Mouse (Mus musculus): ENCODE measurements at regions not wholly inside any gene's neighbourhood (a gene's known extent, or its start where the extent isn't known, plus 50 kb on each side); places are given as distances from the start of the nearest gene placed in this dataset.

- dilution Hi-C loops (cut with MboI; ENCODE audit: extremely low pct_ligation_motif_present, extremely low pct_unique_long_range_greater_than_20kb, low sequenced_read_pairs) (no loop called here), in situ Hi-C loops (cut with MboI; ENCODE audit: low pct_ligation_motif_present, low pct_unique_long_range_greater_than_20kb, low sequenced_read_pairs) (no loop called here)
- H3K9me3 ChIP-seq (replicated peaks; ENCODE audit: low read length): no peaks in the 10 kb centered on the region
- H3K27me3 ChIP-seq (replicated peaks): peaks cover 64% of the 10 kb centered on the region
- no peak overlapping the region for H3K4me3 ChIP-seq (replicated peaks in 1 of 3; ENCODE audit: low read depth in 2 of 3, low read length in 2 of 3, poor library complexity in 1 of 3)
- no peaks in the 10 kb centered on the region for H3K36me3 ChIP-seq (replicated peaks in 1 of 2; ENCODE audit: control insufficient read depth in 1 of 2, insufficient read depth in 1 of 2, low read length in 1 of 2)
- TF ChIP-seq MEF2A (IDR thresholded peaks at IDR 0.05; ENCODE audit: borderline replicate concordance, low read depth, low read length): no peak
- no peak for TF ChIP-seq USF1 (IDR thresholded peaks at IDR 0.05; ENCODE audit: low read depth, low read length)
- no peak for TF ChIP-seq NRF1 (IDR thresholded peaks at IDR 0.05; ENCODE audit: low read depth, low read length)
- no peak for TF ChIP-seq IRF4 (IDR thresholded peaks at IDR 0.05; ENCODE audit: low read depth, low read length)
- TF ChIP-seq MYC (IDR thresholded peaks at IDR 0.05; ENCODE audit: low read depth, low read length): no peak
- TF ChIP-seq ETS1 (conservative IDR thresholded peaks at IDR 0.05; ENCODE audit: low read depth, low read length): no peak
- no peak for TF ChIP-seq SMC3 (IDR thresholded peaks at IDR 0.05; ENCODE audit: low read depth, low read length)
- no peak for TF ChIP-seq MAFK (IDR thresholded peaks at IDR 0.05; ENCODE audit: insufficient replicate concordance, low read length)
- TF ChIP-seq USF2 (conservative IDR thresholded peaks at IDR 0.05; ENCODE audit: low read depth, low read length): no peak
- no peak for TF ChIP-seq RAD21 (IDR thresholded peaks at IDR 0.05; ENCODE audit: low read depth, low read length)
- no peak for TF ChIP-seq ZKSCAN1 (IDR thresholded peaks at IDR 0.05; ENCODE audit: borderline replicate concordance, low read depth, low read length)
- TF ChIP-seq JUN (IDR thresholded peaks at IDR 0.05; ENCODE audit: insufficient read depth, low read depth, low read length): no peak
- TF ChIP-seq CTCF (conservative IDR thresholded peaks at IDR 0.05 in 1 of 2, IDR thresholded peaks at IDR 0.05 in 1 of 2; ENCODE audit: low read depth in 2 of 2, low read length in 2 of 2): no peak
- no peak for TF ChIP-seq MAX (IDR thresholded peaks at IDR 0.05; ENCODE audit: low read length)
- no peak for TF ChIP-seq RCOR1 (conservative IDR thresholded peaks at IDR 0.05; ENCODE audit: low read depth, low read length)
- no peaks in the 10 kb centered on the region for H3K79me2 ChIP-seq (replicated peaks; ENCODE audit: control insufficient read depth, extremely low read depth, insufficient read depth, poor library complexity, severe bottlenecking)
- DNase-seq (ENCODE audit: extremely low read depth): no peak
- no peak overlapping the region for H3K27ac ChIP-seq (ENCODE audit: insufficient read depth, low read depth)
- no peak overlapping the region for H3K9ac ChIP-seq (ENCODE audit: insufficient read depth, low read depth)
- H3K4me2 ChIP-seq (ENCODE audit: insufficient read depth, low read depth, poor library complexity, severe bottlenecking): no peak overlapping the region
- no peaks in the 10 kb centered on the region for H3K4me1 ChIP-seq (ENCODE audit: control insufficient read depth in 1 of 2, insufficient read depth in 2 of 2)
Observed at GRCm38 (mm10) chr4:143042806-143043205, 170.0 kb downstream of the Prdm2 start.

- in situ Hi-C loops (cut with MboI; ENCODE audit: low pct_ligation_motif_present, low pct_unique_long_range_greater_than_20kb, low sequenced_read_pairs) (loop anchor here (10.0 kb wide), 1 partner anchor 206 kb away; no protein-coding TSS in a partner anchor), dilution Hi-C loops (cut with MboI; ENCODE audit: extremely low pct_ligation_motif_present, extremely low pct_unique_long_range_greater_than_20kb, low sequenced_read_pairs) (no loop called here)
- TF ChIP-seq ZKSCAN1 (IDR thresholded peaks at IDR 0.05; ENCODE audit: borderline replicate concordance, low read depth, low read length) (no peak), TCF12 (IDR thresholded peaks at IDR 0.05; ENCODE audit: low read depth, low read length) (no peak), HCFC1 (IDR thresholded peaks at IDR 0.05; ENCODE audit: low read depth, low read length) (no peak), KAT2A (IDR thresholded peaks at IDR 0.05; ENCODE audit: insufficient replicate concordance, low read length) (no peak), E2F4 (IDR thresholded peaks at IDR 0.05; ENCODE audit: insufficient replicate concordance, low read depth, low read length) (no peak), ZMIZ1 (IDR thresholded peaks at IDR 0.05; ENCODE audit: low read depth, low read length) (no peak), ETS1 (conservative IDR thresholded peaks at IDR 0.05; ENCODE audit: low read depth, low read length) (no peak), NRF1 (IDR thresholded peaks at IDR 0.05; ENCODE audit: low read depth, low read length) (no peak), EP300 (IDR thresholded peaks at IDR 0.05; ENCODE audit: low read length) (no peak), POLR2A (IDR thresholded peaks at IDR 0.05; ENCODE audit: low read depth, low read length) (no peak), SIN3A (IDR thresholded peaks at IDR 0.05; ENCODE audit: low read length) (no peak), BHLHE40 (IDR thresholded peaks at IDR 0.05; ENCODE audit: low read depth, low read length) (no peak), POLR2AphosphoS2 (IDR thresholded peaks at IDR 0.05; ENCODE audit: low read depth, low read length) (no peak), CTCF (conservative IDR thresholded peaks at IDR 0.05 in 1 of 2, IDR thresholded peaks at IDR 0.05 in 1 of 2; ENCODE audit: low read depth in 2 of 2, low read length in 2 of 2) (no peak), RAD21 (IDR thresholded peaks at IDR 0.05; ENCODE audit: low read depth, low read length) (no peak)
- H3K79me2 ChIP-seq (replicated peaks; ENCODE audit: control insufficient read depth, extremely low read depth, insufficient read depth, poor library complexity, severe bottlenecking): no peaks in the 10 kb centered on the region
- H3K9me3 ChIP-seq (replicated peaks; ENCODE audit: low read length): no peaks in the 10 kb centered on the region
- peaks cover 67% of the 10 kb centered on the region for H3K27me3 ChIP-seq (replicated peaks)
- H3K4me2 ChIP-seq (ENCODE audit: insufficient read depth, low read depth, poor library complexity, severe bottlenecking): no peak overlapping the region
- H3K27ac ChIP-seq (ENCODE audit: insufficient read depth, low read depth): no peak overlapping the region
- DNase-seq (ENCODE audit: extremely low read depth): no peak
- H3K4me1 ChIP-seq (ENCODE audit: control insufficient read depth in 1 of 2, insufficient read depth in 2 of 2): no peaks in the 10 kb centered on the region
- no peaks in the 10 kb centered on the region for H3K36me3 ChIP-seq (replicated peaks in 1 of 2; ENCODE audit: control insufficient read depth in 1 of 2, insufficient read depth in 1 of 2, low read length in 1 of 2)
- H3K9ac ChIP-seq (ENCODE audit: insufficient read depth, low read depth): no peak overlapping the region
- H3K4me3 ChIP-seq (replicated peaks in 1 of 3; ENCODE audit: low read depth in 2 of 3, low read length in 2 of 3, poor library complexity in 1 of 3): no peak overlapping the region
Observed at GRCm38 (mm10) chr4:143038626-143039025, 174.2 kb downstream of the Prdm2 start.

All from CH12.LX (cell line).